Mouse (Mus musculus) heart, embryonic 13.5 days (tissue): ENCODE measurements around the gene Mgll. TPM values are rescaled to one million over a fixed set of nuclear protein-coding genes. Genes with fewer than 3 reads are reported as not detected.

Source experiments
- ATAC-seq: fragments of 200-750 bp; cut with Nextera tagmentation; 2 replicates; pipeline ENCODE4 v1.8.0; 2017; ENCODE audit warnings: moderate TSS enrichment; ENCODE audit not compliant: insufficient number of reproducible peaks, low FRiP score, low TSS enrichment; ENCODE audit errors: extremely low read depth
- H3K27ac ChIP-seq: fragments of 300-500 bp; sonication (generic); replicated peaks from 2 replicates; pipeline ENCODE4 v1.5.1; 2015; ENCODE audit warnings: moderate library complexity, mild to moderate bottlenecking, inconsistent platforms
- H3K27me3 ChIP-seq: fragments of 300-500 bp; sonication (generic); replicated peaks from 2 replicates; pipeline ENCODE4 v1.6.1; 2015; ENCODE audit warnings: mild to moderate bottlenecking, inconsistent platforms
- H3K36me3 ChIP-seq: fragments of 300-500 bp; sonication (generic); 2 replicates; pipeline ENCODE4 v1.6.1; 2015; ENCODE audit warnings: mild to moderate bottlenecking, inconsistent platforms
- H3K4me1 ChIP-seq: fragments of 300-500 bp; sonication (generic); 2 replicates; pipeline ENCODE4 v1.6.1; 2015; ENCODE audit warnings: inconsistent platforms
- H3K4me2 ChIP-seq: fragments of 300-500 bp; sonication (generic); 2 replicates; pipeline ENCODE4 v1.6.1; 2015; ENCODE audit warnings: inconsistent platforms, mild to moderate bottlenecking, moderate library complexity
- H3K4me3 ChIP-seq: fragments of 300-500 bp; sonication (generic); 2 replicates; pipeline ENCODE4 v1.5.1; 2015; ENCODE audit warnings: moderate library complexity, mild to moderate bottlenecking, inconsistent platforms
- H3K9ac ChIP-seq: fragments of 300-500 bp; sonication (generic); 2 replicates; pipeline ENCODE4 v1.6.1; 2015; ENCODE audit warnings: inconsistent platforms, mild to moderate bottlenecking, moderate library complexity
- H3K9me3 ChIP-seq: fragments of 300-500 bp; sonication (generic); 2 replicates; pipeline ENCODE4 v1.6.1; 2016; ENCODE audit warnings: inconsistent platforms
- WGBS: fragments of 180-500 bp; shearing (Covaris S2); methylation state at CpG from one replicate; pipeline ENCODE4 v1.1.7; 2015; ENCODE audit warnings: mixed read lengths; 5-methylcytosine and 5-hydroxymethylcytosine counted together
- polyA plus RNA-seq: library from polyadenylated mRNA; unstranded; fragments of >200 nt; fragmentation: Nextera tagmentation; extraction: Ambion mirVana; gene quantifications from 2 replicates; pipeline ENCODE4 v1.2.1, GENCODE M21; 2015

The Mgll gene
- polyA plus RNA-seq, 1 experiment from 2014 or later: 13.8 TPM

DNA sequence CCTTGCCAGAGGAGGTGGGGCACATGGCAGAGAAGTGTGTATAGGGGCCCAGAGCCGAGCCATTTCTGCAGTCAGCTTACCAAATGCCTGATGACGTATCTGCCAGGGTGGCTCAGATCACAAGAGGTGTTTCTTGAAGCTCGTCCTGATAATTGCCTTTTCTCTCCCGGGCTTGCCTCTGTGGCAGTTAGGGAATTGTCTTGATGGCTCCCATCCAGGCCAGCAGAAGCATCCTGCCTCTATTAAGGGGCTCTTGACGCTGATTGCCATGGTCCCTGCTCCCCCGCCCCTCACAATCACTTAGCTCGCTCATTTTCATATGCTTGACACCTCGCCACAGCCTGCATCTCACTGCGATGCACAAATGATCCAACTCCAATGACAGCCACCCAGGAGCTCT, 67.1 kb downstream of the Mgll start:
- Histone ChIP-seq H3K9ac (no peak overlapping the region), H3K9me3 (no peaks in the 10 kb centered on the region), H3K4me1 (peaks cover 43% of the 10 kb centered on the region), H3K27ac (no peak overlapping the region), H3K27me3 (no peaks in the 10 kb centered on the region), H3K4me3 (no peak overlapping the region), H3K36me3 (no peaks in the 10 kb centered on the region), H3K4me2 (no peak overlapping the region)
- no peak for ATAC-seq
- 35% methylated on average over 9 of the region's 9 CpGs for WGBS

DNA sequence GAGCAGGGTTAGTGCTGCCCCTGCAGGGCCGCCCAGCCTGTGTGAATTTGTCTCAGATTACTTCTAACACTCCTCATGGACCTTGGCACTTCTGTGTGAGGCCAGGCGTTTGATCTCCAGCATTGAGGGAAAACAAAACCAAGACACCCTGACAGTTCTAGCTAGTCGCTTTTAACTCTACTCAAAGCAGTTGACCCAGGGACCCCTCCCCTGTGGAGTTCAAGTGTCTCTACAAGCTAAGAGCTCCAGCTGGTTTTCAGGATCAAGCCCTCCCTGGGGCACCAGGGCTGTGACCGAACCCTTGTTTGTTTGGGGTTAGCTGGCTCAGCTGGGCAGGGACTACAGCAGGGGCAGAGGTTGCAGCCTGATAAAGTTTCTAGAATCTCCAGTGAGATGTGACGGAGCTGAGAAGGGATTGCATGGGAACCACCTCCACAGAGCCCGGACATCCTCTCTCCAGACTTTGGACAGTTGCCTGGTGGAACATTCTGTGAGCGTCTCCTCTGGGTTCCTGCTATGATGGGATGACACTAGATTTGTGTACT, 68.0 kb downstream of the Mgll start:
- ATAC-seq: no peak
- Histone ChIP-seq H3K36me3 (no peaks in the 10 kb centered on the region), H3K9me3 (no peaks in the 10 kb centered on the region), H3K4me1 (peaks cover 34% of the 10 kb centered on the region), H3K27ac (no peak overlapping the region), H3K4me3 (no peak overlapping the region), H3K4me2 (no peak overlapping the region), H3K27me3 (no peaks in the 10 kb centered on the region), H3K9ac (no peak overlapping the region)
- WGBS: 36% methylated on average over 7 of the region's 7 CpGs

DNA sequence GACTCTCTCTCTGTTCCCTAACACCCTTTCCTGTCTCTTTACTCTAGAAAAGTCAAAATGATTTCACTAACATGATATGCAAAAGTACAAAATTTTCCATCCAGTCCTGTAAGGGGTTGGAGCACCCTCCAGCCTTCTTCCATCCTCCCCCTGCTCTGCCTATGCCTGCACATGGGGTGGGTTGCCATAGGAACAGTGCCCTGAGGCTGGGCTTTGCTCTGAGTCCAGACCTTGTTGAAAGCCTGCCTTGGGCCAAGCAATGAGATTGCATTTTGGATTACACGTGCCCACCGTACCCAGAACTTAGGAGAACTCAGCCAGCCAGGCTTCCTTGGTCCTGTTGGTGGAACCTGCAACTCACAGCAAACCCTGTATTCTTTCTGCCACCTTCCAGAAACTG, 69.0 kb downstream of the Mgll start:
- H3K27me3 ChIP-seq: no peaks in the 10 kb centered on the region
- H3K4me3 ChIP-seq: no peak overlapping the region
- peaks cover 26% of the 10 kb centered on the region for H3K4me1 ChIP-seq
- H3K36me3 ChIP-seq: no peaks in the 10 kb centered on the region
- H3K9ac ChIP-seq: no peak overlapping the region
- no peaks in the 10 kb centered on the region for H3K9me3 ChIP-seq
- WGBS: 60% methylated on average over 2 of the region's 2 CpGs
- no peak for ATAC-seq
- no peak overlapping the region for H3K27ac ChIP-seq
- no peak overlapping the region for H3K4me2 ChIP-seq

DNA sequence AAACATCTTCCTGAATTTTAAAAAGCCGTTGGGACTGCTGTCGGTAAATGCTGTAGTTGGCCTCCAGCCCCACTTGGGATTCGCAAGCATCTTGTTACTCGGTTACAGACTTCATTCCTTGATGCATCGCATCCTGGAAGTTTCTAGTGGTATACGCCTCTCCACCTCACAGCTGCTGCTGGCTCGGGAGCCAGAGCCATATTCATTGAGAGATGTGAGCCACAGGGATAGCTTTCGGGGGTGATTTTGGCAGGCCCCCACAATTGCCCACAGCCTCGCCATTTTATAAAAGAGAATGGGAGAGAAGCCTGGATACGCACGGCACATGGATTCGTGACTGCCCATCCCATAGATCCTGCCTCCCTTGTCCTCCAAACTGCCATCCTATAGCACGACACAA, 69.7 kb downstream of the Mgll start:
- ATAC-seq: no peak
- H3K4me2 ChIP-seq: no peak overlapping the region
- H3K27me3 ChIP-seq: no peaks in the 10 kb centered on the region
- H3K4me1 ChIP-seq: peaks cover 24% of the 10 kb centered on the region
- no peak overlapping the region for H3K27ac ChIP-seq
- no peaks in the 10 kb centered on the region for H3K36me3 ChIP-seq
- H3K9ac ChIP-seq: no peak overlapping the region
- WGBS: 84% methylated on average over 13 of the region's 13 CpGs
- H3K4me3 ChIP-seq: no peak overlapping the region
- H3K9me3 ChIP-seq: no peaks in the 10 kb centered on the region

DNA sequence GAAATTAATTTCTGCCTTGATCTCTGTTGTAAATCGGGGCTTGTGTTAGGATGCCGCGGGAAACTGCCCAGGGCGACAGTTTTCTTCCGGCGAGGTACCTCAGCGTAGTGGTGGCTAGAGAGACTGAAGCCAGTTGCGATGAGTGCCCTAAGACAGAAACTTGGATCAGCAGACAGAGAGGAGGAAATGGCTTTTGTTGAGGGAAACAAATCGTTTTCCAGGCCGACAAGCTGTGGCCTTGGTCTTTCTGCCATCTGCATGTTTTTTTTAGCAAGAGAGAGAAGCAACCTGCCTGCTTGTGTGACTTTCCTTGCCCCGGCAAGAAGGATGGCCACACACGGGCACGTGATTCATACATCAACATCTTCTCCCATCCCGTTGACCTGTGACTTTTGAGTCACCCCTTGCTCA, 70.4 kb downstream of the Mgll start:
- H3K4me2 ChIP-seq: no peak overlapping the region
- WGBS: 68% methylated on average over 14 of the region's 14 CpGs
- H3K4me1 ChIP-seq: peaks cover 24% of the 10 kb centered on the region

DNA sequence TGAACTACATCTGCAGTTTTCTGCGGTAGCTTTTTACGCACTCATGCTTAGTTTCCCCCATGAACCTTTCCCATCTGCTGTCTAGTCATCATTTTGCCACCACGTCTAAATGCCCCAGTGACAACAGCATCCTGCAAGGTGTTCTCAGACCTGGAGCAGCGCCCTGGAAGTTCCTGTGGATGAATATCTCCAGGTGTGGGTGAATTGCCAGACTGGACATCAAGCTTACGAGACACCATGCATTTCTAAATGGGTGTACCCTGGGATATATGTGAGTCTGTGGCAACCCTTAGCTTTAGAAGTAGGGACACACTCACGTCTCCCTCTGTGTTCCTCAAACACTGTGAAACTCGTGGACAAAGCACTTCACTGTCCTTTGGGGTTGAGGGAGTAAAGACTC, 76.0 kb downstream of the Mgll start:
- Histone ChIP-seq H3K9ac (no peak overlapping the region), H3K4me3 (no peak overlapping the region), H3K4me1 (peaks cover 30% of the 10 kb centered on the region), H3K27me3 (no peaks in the 10 kb centered on the region), H3K27ac (peak overlapping the region; percentile 42), H3K9me3 (no peaks in the 10 kb centered on the region), H3K36me3 (no peaks in the 10 kb centered on the region), H3K4me2 (no peak overlapping the region)
- WGBS: 73% methylated on average over 7 of the region's 7 CpGs
- no peak for ATAC-seq

More for the DNA sequence above, 70.4 kb downstream of the Mgll start:
- ATAC-seq: no peak
- Histone ChIP-seq H3K9ac (no peak overlapping the region), H3K9me3 (no peaks in the 10 kb centered on the region), H3K27ac (no peak overlapping the region), H3K36me3 (no peaks in the 10 kb centered on the region), H3K27me3 (no peaks in the 10 kb centered on the region), H3K4me3 (no peak overlapping the region)

DNA sequence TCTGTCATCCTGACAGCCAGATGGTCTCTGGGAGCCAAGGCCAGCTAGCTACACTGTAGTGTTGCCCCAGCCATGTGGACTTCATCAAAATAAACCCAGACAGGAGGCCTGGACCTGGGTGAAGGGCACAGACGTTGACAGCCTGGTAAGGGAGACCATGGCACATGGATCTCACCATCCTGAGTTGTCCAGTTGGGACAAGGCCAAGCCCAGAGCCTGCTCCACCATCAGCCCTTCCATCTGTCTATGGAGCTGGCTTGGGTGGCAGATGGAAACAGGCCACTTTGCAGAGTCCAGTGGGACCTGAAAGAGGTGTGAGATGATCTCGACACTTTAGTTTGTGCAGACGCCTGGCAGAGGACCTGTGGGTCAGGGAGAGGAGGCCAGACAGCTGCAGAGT, 76.5 kb downstream of the Mgll start:
- no peaks in the 10 kb centered on the region for H3K27me3 ChIP-seq
- peaks cover 30% of the 10 kb centered on the region for H3K4me1 ChIP-seq
- H3K9me3 ChIP-seq: no peaks in the 10 kb centered on the region
- H3K36me3 ChIP-seq: no peaks in the 10 kb centered on the region
- no peak overlapping the region for H3K4me3 ChIP-seq
- 14% methylated on average over 3 of the region's 3 CpGs for WGBS
- H3K9ac ChIP-seq: no peak overlapping the region
- peak overlapping the region; percentile 42 for H3K27ac ChIP-seq
- H3K4me2 ChIP-seq: no peak overlapping the region
- ATAC-seq: 0 out of 2 replicates have a peak, but pooled peaks have one; percentile 30

DNA sequence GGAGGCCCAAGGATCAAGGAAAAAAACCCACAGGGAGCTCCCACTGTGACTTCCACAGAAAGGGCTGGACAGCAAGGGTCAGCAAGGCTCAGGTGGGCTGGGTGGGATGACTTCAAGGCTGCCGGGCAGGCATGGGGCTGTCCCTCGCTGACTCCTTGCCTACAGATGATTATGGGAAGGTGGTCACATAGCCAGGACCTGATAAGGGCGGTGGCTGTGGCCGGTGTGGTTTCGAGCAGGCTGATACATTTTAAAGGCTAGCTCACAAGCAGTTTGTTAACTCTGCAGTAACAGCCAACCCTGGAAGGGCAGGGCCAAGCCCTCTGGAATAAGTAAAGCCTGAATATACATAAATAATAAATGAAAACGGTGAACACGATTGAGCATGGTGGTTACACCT, 78.8 kb downstream of the Mgll start:
- no peak for ATAC-seq
- 67% methylated on average over 7 of the region's 7 CpGs for WGBS

DNA sequence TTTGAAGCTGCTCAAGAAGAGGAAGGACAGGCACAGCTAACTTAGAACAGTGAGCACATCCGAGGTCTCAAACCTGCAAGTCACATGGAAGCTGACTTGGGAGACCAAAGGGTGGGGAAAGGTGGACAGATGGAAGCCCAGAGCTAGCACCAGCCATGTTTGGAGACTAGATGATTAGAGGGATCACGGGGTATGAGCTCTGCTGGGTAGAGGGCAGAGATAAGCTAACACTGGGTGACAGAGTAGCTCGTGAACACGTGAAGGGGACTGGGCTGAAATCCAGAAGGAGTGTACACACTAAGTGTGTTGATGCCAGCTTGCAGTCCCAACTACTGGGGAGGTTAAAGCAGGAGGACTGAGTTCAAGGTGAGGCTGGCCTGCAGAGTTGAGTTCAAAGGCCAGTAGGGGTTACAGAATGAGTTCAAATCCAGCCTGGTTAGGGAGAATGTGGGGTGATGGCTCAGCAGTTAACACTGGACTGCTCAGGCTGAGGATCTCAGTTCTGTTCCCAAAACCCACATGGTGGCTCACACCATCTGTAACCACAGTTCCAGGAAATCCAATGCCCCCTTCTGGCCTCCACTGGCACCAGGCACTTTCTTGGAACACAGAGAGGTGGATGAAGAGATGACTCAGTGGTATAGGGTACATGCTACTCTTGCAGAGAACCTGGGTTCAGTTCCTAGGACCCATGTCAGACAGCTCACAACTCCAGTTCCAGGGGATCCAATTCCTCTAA, 79.9 kb downstream of the Mgll start:
- WGBS: 42% methylated on average over 4 of the region's 4 CpGs

More for the DNA sequence above, 78.8 kb downstream of the Mgll start:
- Histone ChIP-seq H3K36me3 (no peaks in the 10 kb centered on the region), H3K27ac (no peak overlapping the region), H3K9me3 (no peaks in the 10 kb centered on the region), H3K27me3 (no peaks in the 10 kb centered on the region), H3K4me1 (peaks cover 30% of the 10 kb centered on the region), H3K4me2 (no peak overlapping the region), H3K4me3 (no peak overlapping the region), H3K9ac (no peak overlapping the region)

DNA sequence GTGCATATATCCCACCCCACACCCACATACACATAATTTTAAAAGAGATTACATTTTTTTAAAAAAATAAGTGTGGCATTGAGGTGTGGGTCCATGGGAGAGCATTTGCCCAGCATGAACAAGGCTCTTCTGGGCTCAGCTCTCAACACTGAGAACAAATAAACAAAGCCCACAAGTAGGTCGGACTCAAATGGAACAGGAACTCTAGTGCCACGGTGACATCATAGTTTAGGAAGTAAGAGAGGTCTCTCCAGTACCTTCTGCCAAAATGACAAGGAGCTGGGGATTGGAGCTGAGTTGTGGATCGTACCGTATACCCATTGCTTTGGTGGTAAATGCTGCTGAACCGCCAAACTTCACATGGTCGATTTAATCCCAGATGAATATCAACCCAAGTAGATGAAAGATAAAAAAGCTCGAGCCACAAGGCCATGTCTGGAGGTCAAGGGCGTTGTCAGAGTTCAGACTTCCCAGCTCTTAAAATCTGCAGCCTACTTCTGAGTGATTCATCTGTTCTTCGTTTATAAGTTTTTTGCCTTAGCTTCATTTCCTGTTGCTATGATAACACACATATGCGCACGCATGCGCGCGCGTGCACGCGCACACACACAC, 80.9 kb downstream of the Mgll start:
- no peak for ATAC-seq
- Histone ChIP-seq H3K36me3 (no peaks in the 10 kb centered on the region), H3K27me3 (no peaks in the 10 kb centered on the region), H3K4me1 (peaks cover 41% of the 10 kb centered on the region), H3K9me3 (no peaks in the 10 kb centered on the region), H3K4me3 (no peak overlapping the region), H3K4me2 (no peak overlapping the region), H3K9ac (no peak overlapping the region), H3K27ac (no peak overlapping the region)
- 87% methylated on average over 17 of the region's 17 CpGs for WGBS

More for the DNA sequence above, 79.9 kb downstream of the Mgll start:
- H3K27me3 ChIP-seq: no peaks in the 10 kb centered on the region
- no peaks in the 10 kb centered on the region for H3K9me3 ChIP-seq
- H3K36me3 ChIP-seq: no peaks in the 10 kb centered on the region
- no peak overlapping the region for H3K27ac ChIP-seq
- H3K9ac ChIP-seq: no peak overlapping the region
- H3K4me3 ChIP-seq: no peak overlapping the region
- ATAC-seq: 0 out of 2 replicates have a peak, but pooled peaks have one; percentile 23
- peaks cover 32% of the 10 kb centered on the region for H3K4me1 ChIP-seq
- no peak overlapping the region for H3K4me2 ChIP-seq

DNA sequence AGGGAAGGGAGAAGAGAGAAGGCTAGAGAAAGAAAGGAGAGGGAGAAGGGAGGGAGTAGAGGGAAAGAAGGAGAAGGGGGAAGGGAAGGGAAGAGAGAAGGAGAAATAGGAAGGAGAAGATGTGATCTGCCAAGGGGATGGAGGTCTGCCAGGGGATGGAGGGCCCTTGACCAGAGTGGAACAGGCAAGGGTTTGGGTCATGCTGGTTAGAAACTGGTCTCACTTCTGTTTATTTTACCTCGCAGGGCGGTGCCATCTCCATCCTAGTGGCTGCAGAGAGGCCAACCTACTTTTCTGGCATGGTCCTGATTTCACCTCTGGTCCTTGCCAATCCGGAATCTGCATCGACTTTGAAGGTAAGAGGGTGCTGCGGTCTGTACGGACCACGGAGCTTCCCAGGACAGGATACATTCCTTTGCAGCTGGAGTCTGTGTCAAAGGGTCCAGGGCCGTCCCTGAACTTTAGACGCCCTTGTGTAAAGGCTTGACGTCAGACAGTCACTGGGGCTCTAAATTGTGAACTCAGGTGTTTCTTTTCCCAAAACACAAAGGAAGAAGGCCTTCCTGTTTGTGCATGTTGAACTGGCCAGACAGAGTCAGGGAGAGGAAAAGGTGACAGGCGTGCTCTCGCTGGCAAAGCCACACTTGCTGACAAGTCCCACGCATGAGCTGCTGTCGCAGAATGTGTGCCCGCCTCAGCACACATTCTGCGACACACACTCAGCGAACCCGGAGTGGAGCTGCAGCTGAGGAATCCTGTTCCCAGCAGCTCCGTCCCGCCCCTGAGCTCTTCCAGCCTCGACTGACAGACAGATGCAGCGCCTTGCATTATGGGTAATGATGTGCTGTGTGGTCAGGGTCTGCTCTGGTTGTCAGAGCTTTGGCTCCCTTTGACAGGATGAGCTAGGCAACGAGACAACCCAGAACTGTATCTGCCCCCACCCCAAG, 85.2 kb downstream of the Mgll start:
- ATAC-seq: no peak
- Histone ChIP-seq H3K27ac (0 out of 2 replicates have a peak overlapping the region, but pooled peaks have one; percentile 5), H3K4me2 (no peak overlapping the region), H3K36me3 (no peaks in the 10 kb centered on the region), H3K27me3 (no peaks in the 10 kb centered on the region), H3K9ac (peak overlapping the region; percentile 41; the same call in 1 of the 2 replicates), H3K9me3 (no peaks in the 10 kb centered on the region), H3K4me3 (no peak overlapping the region), H3K4me1 (peaks cover 26% of the 10 kb centered on the region)
- WGBS: 50% methylated on average over 23 of the region's 23 CpGs
